Mouse (Mus musculus) neutrophil, adult 65 days (primary cell): ENCODE measurements around the gene Bckdhb. TPM values are rescaled to one million over a fixed set of nuclear protein-coding genes. Genes with fewer than 3 reads are reported as not detected.

Source experiments
- total RNA-seq: library from RNA; stranded (reverse); gene quantifications from 2 replicates; pipeline ENCODE4 v1.2.4, GENCODE M21; 2023

The Bckdhb gene
- 1.7 and 2.1 TPM in 2 replicates for total RNA-seq

GRCm38 (mm10) chr9:83924878-83925687 lies at the start of gene Bckdhb:
Gene Bckdhb (plus strand): TSS chr9:83925145.

Other genes with a start within 250 kb of the Bckdhb start
- not detected in 2 replicates for gene Elovl4, start 118.9 kb upstream of the Bckdhb start, total RNA-seq
- gene Ttk, start 90.5 kb upstream of the Bckdhb start, total RNA-seq = 11.9 and 14.2 TPM in 2 replicates